Mouse (Mus musculus) right cerebral cortex, adult 2 months (tissue): ENCODE measurements around the gene Ublcp1.

Experiments
- DNase-seq, 2 experiments: peaks; one replicate each; pipeline ENCODE4 v3.0.0; 2021 to 2022; ENCODE audit warnings: low spot score in 2 of 2

The Ublcp1 gene

GRCm38 (mm10) chr11:44422337-44423111, 47.8 kb downstream of the Ublcp1 start:
- DNase-seq = no peak

- DNase-seq = no peak
These were observed 52.9 kb downstream of the Ublcp1 start for GRCm38 (mm10) chr11:44417403-44417802.

- no peak for DNase-seq
These were observed 55.7 kb downstream of the Ublcp1 start for GRCm38 (mm10) chr11:44414605-44415004.

GRCm38 (mm10) chr11:44413371-44413770, 56.9 kb downstream of the Ublcp1 start:
- DNase-seq = no peak

GRCm38 (mm10) chr11:44412276-44412675, 58.0 kb downstream of the Ublcp1 start:
- no peak for DNase-seq

GRCm38 (mm10) chr11:44410413-44410812, 59.9 kb downstream of the Ublcp1 start:
- DNase-seq = no peak

GRCm38 (mm10) chr11:44408626-44409025, 61.7 kb downstream of the Ublcp1 start:
- DNase-seq = no peak

- no peak for DNase-seq
These were observed 63.8 kb downstream of the Ublcp1 start for GRCm38 (mm10) chr11:44406457-44406856.

GRCm38 (mm10) chr11:44405961-44406360, 64.3 kb downstream of the Ublcp1 start:
- DNase-seq = no peak

GRCm38 (mm10) chr11:44405113-44405512, 65.2 kb downstream of the Ublcp1 start:
- no peak for DNase-seq
